Mouse (Mus musculus) activated CD4-positive, CD25-positive, alpha-beta regulatory T cell, adult 4 months (primary cell): ENCODE results near the gene Ceacam20. TPM values are rescaled to one million over a fixed set of nuclear protein-coding genes. Genes with fewer than 3 reads are reported as not detected.
"Not testable (repeated sequence)": the region's sequence is repeated elsewhere in the genome, so short reads cannot be mapped to it uniquely, and the experiment has no call there.

Experiments
- ATAC-seq: one replicate; pipeline ENCODE4 v1.8.0; 2017
- polyA plus RNA-seq, 2 experiments: library from polyadenylated mRNA; unstranded; fragments of 100-300 nt; shearing (Covaris generic); gene quantifications; one replicate each; pipeline ENCODE4 v1.2.1; 2017

The Ceacam20 gene
- polyA plus RNA-seq, 2 experiments from 2014 or later, result not detected

DNA sequence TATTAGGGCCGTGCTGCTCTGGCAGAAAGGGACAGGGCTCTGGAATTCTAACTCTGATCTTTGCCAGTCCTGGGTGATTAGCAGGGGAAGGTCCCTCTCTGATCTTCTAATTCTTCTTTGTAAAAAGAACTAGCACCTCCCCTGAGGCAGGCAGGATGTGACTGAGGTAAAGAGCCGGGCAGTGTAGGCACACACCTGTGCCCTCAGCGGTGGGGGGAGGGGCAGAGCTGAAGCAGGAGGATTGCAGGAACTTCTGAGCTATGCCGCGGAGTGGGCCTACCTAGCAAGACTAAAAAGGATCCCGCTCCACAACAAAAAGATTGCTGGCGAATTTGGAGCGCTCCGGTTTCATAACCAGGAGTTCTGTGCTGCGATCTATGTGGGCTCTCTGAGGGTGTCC is 15.2 kb upstream of the Ceacam20 start:
- peak; percentile 17 for ATAC-seq

DNA sequence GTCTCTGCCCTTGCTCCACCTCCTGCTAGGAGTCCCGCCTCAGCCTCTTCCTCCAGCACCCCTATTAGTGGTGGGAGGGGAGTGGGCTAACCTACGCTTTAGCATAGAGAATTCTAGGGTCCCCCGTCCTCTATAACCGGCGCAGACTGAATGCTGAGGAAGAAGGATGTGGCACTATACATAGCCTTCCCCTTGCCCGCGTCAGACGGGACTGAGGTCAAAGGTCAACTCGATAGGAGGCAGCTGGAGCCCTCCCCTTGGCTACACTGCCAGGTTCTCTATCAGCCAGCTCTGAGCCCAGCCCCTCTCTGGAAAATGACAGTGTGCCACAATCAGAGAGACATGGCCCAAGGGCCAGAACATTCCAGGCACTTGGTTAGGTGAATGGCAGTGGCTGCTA is 14.6 kb upstream of the Ceacam20 start, which contains the start of gene Igsf23:
Igsf23 (minus strand) TSS at position 168 of the 400 bp plus-strand sequence.
- no peak for ATAC-seq

GRCm38 (mm10) chr7:19952320-19952986 is 12.8 kb upstream of the Ceacam20 start:
- ATAC-seq, result no peak

- no peak for ATAC-seq
Measured at GRCm38 (mm10) chr7:19953054-19953453, 12.2 kb upstream of the Ceacam20 start.

- no peak for ATAC-seq
Measured at GRCm38 (mm10) chr7:19955861-19956260, 9.4 kb upstream of the Ceacam20 start.

GRCm38 (mm10) chr7:19956341-19956781 is 8.9 kb upstream of the Ceacam20 start:
- peak; percentile 57 for ATAC-seq

GRCm38 (mm10) chr7:19962423-19962822 is 2.8 kb upstream of the Ceacam20 start:
- ATAC-seq, result no peak

GRCm38 (mm10) chr7:19969106-19969505 is 3.9 kb downstream of the Ceacam20 start:
- ATAC-seq, result no peak

DNA sequence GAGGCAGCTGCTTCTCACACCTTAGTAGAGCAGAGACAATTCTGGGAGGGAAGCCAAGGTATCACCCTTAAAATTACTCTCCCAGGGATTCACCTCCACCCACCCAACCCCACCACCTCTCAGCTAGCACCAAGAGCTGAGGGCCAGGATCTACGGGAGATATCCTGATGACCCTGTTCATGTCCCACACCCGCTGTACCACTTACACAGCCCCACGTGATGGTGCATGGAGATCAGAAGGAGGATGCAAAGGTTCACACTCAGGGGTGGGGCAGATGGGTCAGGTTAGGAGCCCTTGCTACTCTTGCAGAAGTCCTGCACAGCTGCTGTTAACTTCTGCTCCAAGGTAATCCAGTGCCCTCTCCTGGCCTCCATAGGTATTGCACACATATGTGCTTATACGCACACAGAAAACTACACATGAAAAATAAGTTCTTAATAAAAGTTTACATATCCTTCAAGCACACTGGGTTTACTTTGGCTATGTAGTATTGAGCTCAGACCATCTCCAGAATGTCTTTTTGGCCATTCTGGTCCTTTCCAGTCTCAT is 4.4 kb downstream of the Ceacam20 start:
- ATAC-seq, result no peak

DNA sequence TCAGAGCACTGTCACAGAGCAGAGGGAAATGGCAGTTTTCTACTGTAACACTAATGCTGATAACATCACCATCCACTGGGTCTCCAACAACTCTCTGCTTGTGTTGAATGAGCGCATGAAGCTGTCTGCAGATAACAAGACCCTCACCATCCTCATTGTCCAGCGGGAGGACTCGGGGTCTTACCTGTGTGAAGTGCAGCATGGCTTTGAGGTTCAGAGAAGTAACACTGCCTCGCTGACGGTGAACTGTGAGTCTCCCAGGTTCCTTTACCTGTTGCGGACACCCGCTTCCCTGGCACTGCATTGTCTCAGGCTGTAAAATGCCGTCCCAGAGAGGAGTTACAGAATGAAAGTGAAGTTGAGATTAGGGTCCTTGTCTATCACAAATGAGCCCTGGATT is 5.0 kb downstream of the Ceacam20 start:
- ATAC-seq, result no peak

- ATAC-seq, result no peak
Measured at GRCm38 (mm10) chr7:19971516-19971915, 6.3 kb downstream of the Ceacam20 start.

GRCm38 (mm10) chr7:19991165-19991564 is 26.0 kb downstream of the Ceacam20 start, which contains the start of gene Nlrp9b:
Gene Nlrp9b, plus strand, starts transcription at chr7:19991465.
- not testable (repeated sequence) for ATAC-seq

DNA sequence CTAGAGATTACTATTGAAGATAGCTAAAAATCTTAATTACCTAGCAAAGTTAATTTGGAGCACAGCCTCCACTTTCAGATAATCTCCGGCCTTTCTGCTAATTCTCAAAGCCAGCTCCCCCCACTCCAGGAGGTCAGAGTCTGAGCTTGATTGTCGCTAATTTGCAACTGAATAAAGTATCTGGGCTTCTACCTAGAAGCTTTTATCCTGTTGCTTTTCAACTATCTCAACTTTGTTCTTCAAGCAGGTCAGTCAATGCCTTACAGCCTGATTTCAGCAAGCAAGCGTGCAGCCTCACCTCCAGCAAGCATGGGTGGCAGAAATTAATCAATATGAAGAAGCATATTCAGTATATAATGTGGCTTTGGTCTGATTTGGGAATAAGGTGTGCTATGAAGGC is 31.5 kb downstream of the Ceacam20 start:
- ATAC-seq, result not testable (repeated sequence)

DNA sequence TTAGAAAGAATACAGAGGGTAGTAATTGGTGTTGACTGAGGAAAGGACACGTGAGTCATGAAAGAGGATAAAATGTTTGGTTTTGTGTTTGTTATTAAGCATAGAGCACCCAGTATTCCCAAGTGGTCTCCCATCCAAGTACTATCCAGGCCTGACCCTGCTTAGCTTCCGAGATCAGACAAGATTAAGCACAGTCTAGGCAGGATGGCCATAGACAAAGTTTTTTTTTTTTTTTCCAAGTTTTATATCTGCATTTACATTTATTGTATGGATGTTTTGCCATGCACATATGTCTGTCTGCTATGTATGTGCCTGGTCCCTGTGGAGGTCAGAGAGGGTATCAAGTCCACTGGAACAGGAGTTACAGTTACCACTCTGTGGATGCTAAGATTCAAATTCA is 44.8 kb downstream of the Ceacam20 start:
- ATAC-seq, result no peak

Other genes starting within 250 kb of the Ceacam20 start
- gene Tomm40, start 250.0 kb upstream of the Ceacam20 start, polyA plus RNA-seq, result 10 to 100 TPM in 1 of 2 experiments, 1 to 10 TPM in 1; 5.7 to 11.7 TPM
- gene Nectin2, start 214.9 kb upstream of the Ceacam20 start, polyA plus RNA-seq, result under 1 TPM in 1 of 2 experiments, not detected in 1; 0.56 TPM
- 1 to 10 TPM; 1.4 to 1.6 TPM for gene Bcam, start 194.4 kb upstream of the Ceacam20 start, polyA plus RNA-seq
- not detected for gene Cblc, start 168.6 kb upstream of the Ceacam20 start, polyA plus RNA-seq
- 10 to 100 TPM; 15.9 to 19.5 TPM for gene Bcl3, start 142.6 kb upstream of the Ceacam20 start, polyA plus RNA-seq
- not detected for gene Gm19345, start 113.4 kb upstream of the Ceacam20 start, polyA plus RNA-seq
- gene Ceacam16, start 104.1 kb upstream of the Ceacam20 start, polyA plus RNA-seq, result under 1 TPM in 1 of 2 experiments, not detected in 1; 0.40 TPM
- gene Ceacam19, start 77.4 kb upstream of the Ceacam20 start, polyA plus RNA-seq, result not detected
- 10 to 100 TPM; 17.4 to 24.1 TPM for gene Pvr, start 44.3 kb upstream of the Ceacam20 start, polyA plus RNA-seq
- 1 to 10 TPM; 7.5 to 8.9 TPM for gene Igsf23, start 14.7 kb upstream of the Ceacam20 start, polyA plus RNA-seq
- not detected for gene Nlrp9b, start 26.1 kb downstream of the Ceacam20 start, polyA plus RNA-seq
- gene Vmn1r91, start 134.3 kb downstream of the Ceacam20 start, polyA plus RNA-seq, result under 1 TPM in 1 of 2 experiments, not detected in 1; 0.24 TPM
- not detected for gene Gm16442, start 157.2 kb downstream of the Ceacam20 start, polyA plus RNA-seq
- not detected for gene Vmn1r93, start 173.7 kb downstream of the Ceacam20 start, polyA plus RNA-seq
- gene Vmn1r94, start 203.0 kb downstream of the Ceacam20 start, polyA plus RNA-seq, result not detected
- gene Vmn1r95, start 228.3 kb downstream of the Ceacam20 start, polyA plus RNA-seq, result not detected
- gene Gm6164, start 240.2 kb downstream of the Ceacam20 start, polyA plus RNA-seq, result not detected